Mouse (Mus musculus) thymus, adult 18-20 months (tissue): ENCODE results near the gene Rpusd2.
"Not testable (repeated sequence)": the region's sequence is repeated elsewhere in the genome, so short reads cannot be mapped to it uniquely, and the experiment has no call there.

Experiments used
- DNase-seq, 2 experiments: peaks; one replicate each; pipeline ENCODE4 v3.0.0; 2022; ENCODE audit warnings: mixed read lengths in 2 of 2

The Rpusd2 gene

GRCm38 (mm10) chr2:119034656-119035396 is at the start of gene Rpusd2:
Rpusd2 (plus strand) TSS chr2:119034790.
- peak; percentile 82 to 90 for DNase-seq

- no peak for DNase-seq
Measured at GRCm38 (mm10) chr2:118995490-118995889, 39.1 kb upstream of the Rpusd2 start.

- DNase-seq, result no peak
Measured at GRCm38 (mm10) chr2:118995919-118996797, 38.4 kb upstream of the Rpusd2 start.

- DNase-seq, result no peak
Measured at GRCm38 (mm10) chr2:118996798-118997105, 37.8 kb upstream of the Rpusd2 start.

GRCm38 (mm10) chr2:118998115-118998866 is 36.3 kb upstream of the Rpusd2 start:
- no peak for DNase-seq

GRCm38 (mm10) chr2:118999025-118999639 is 35.5 kb upstream of the Rpusd2 start:
- DNase-seq, result no peak

GRCm38 (mm10) chr2:119006886-119007285 is 27.7 kb upstream of the Rpusd2 start:
- no peak for DNase-seq

GRCm38 (mm10) chr2:119009376-119009775 is 25.2 kb upstream of the Rpusd2 start:
- DNase-seq, result no peak

GRCm38 (mm10) chr2:119014989-119015388 is 19.6 kb upstream of the Rpusd2 start:
- no peak for DNase-seq

- DNase-seq, result no peak
Measured at GRCm38 (mm10) chr2:119015604-119016180, 18.9 kb upstream of the Rpusd2 start.

GRCm38 (mm10) chr2:119016312-119016711 is 18.3 kb upstream of the Rpusd2 start:
- not testable (repeated sequence) for DNase-seq

GRCm38 (mm10) chr2:119017647-119018046 is 16.9 kb upstream of the Rpusd2 start:
- DNase-seq, result no peak

GRCm38 (mm10) chr2:119018391-119019122 is 16.0 kb upstream of the Rpusd2 start:
- no peak for DNase-seq

- no peak for DNase-seq
Measured at GRCm38 (mm10) chr2:119019131-119019530, 15.5 kb upstream of the Rpusd2 start.

GRCm38 (mm10) chr2:119019538-119019937 is 15.1 kb upstream of the Rpusd2 start:
- DNase-seq, result no peak

- no peak for DNase-seq
Measured at GRCm38 (mm10) chr2:119023154-119023660, 11.4 kb upstream of the Rpusd2 start.

- DNase-seq, result no peak
Measured at GRCm38 (mm10) chr2:119024536-119025238, 9.9 kb upstream of the Rpusd2 start.

- no peak for DNase-seq
Measured at GRCm38 (mm10) chr2:119025239-119025616, 9.4 kb upstream of the Rpusd2 start.

GRCm38 (mm10) chr2:119026951-119027350 is 7.6 kb upstream of the Rpusd2 start:
- no peak for DNase-seq

- peak; percentile 84 to 92 for DNase-seq
Measured at GRCm38 (mm10) chr2:119028941-119029551, 5.5 kb upstream of the Rpusd2 start, which contains the start of gene Ccdc32. Ccdc32 (minus strand) TSS chr2:119029393.
